Mouse (Mus musculus): ENCODE measurements around the gene Zfp978. TPM values are rescaled to one million over a fixed set of nuclear protein-coding genes. Genes with fewer than 3 reads are reported as not detected.
"Not testable (repeated sequence)": the region's sequence is repeated elsewhere in the genome, so short reads cannot be mapped to it uniquely, and the experiment has no call there.

Gene Zfp978
- 0.37 and 0.55 TPM in 2 replicates for polyA plus RNA-seq (2014; fragmentation: Nextera tagmentation; extraction: Ambion mirVana)

DNA sequence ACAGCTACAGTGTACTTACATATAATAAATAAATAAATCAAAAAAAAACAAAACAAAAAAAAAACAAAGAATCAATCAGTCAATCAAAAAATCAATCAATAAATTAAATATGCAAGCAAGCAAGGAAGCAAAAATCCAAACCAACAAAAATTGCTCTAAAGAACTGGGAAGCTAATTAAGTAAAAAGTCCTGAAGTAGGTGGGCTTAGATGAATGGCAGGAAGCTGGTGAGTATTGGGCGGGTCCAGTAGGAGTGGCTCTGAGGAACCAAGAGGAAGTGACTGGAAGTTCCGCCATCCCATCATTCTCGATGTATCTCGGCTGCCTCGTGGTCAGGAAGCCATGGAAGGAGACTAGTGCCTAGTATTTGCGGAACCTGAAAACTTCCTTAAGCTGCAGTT, at the start of gene Zfp978:
Gene Zfp978 (plus strand): TSS at position 301 of the 400 bp plus-strand sequence.
- not testable (repeated sequence) for H3K9me3 ChIP-seq (ENCODE audit: control insufficient read depth, low read length); H3K9ac ChIP-seq (ENCODE audit: low read depth, low read length); H3K4me3 ChIP-seq (ENCODE audit: low read depth, low read length); DNase-seq (ENCODE audit: low spot score); H3K4me1 ChIP-seq (replicated peaks; ENCODE audit: control insufficient read depth, insufficient read depth, low read length); H3K27ac ChIP-seq (ENCODE audit: low read depth, low read length); H3K36me3 ChIP-seq (ENCODE audit: control insufficient read depth, insufficient read depth, low read length); H3K4me2 ChIP-seq; ATAC-seq (replicated peaks; ENCODE audit: low FRiP score); H3K27me3 ChIP-seq (replicated peaks; ENCODE audit: control insufficient read depth, insufficient read depth, low read length)
- no CpG with 5 or more reads among the region's 6 CpGs for WGBS

DNA sequence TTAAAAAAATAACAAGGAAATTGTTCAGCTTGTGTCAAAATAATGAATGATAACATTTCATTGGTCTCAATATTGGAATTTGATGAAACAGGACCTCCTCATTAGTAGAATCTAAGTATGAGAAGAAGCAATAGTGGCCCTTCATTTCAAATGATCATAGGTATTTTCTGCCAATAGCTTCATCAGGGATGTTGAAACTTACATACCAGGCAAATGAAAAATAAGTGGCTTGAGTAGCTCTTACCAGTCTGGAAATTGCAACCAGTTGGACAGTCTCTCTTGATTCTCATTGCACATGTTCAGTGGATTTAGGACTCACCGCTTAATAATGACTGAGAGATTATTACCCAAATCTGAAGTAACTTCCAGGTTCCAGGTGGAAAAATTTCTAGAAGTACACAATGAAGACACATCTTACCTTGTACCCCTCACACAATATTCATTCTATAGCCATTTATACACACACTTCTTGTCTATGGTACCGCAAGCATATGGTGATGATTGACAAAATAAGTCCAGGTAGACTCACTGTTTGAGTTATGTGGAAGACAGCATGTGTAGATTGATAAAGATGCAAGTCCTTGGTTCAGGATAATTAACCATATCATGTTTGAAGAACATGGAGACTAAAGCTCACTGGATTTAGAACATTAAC, 25.9 kb upstream of the Zfp978 start:
- 83% methylated on average over 2 of the region's 2 CpGs for WGBS
- peaks cover 39% of the 10 kb centered on the region for H3K9me3 ChIP-seq (ENCODE audit: control insufficient read depth, low read length)

GRCm38 (mm10) chr4:147335691-147336367, 25.3 kb upstream of the Zfp978 start:
- H3K4me1 ChIP-seq (replicated peaks; ENCODE audit: control insufficient read depth, insufficient read depth, low read length); H3K4me3 ChIP-seq (ENCODE audit: low read depth, low read length); H3K36me3 ChIP-seq (ENCODE audit: control insufficient read depth, insufficient read depth, low read length); H3K9ac ChIP-seq (ENCODE audit: low read depth, low read length); H3K4me2 ChIP-seq; H3K27me3 ChIP-seq (replicated peaks; ENCODE audit: control insufficient read depth, insufficient read depth, low read length); H3K27ac ChIP-seq (ENCODE audit: low read depth, low read length): not testable (repeated sequence)
- DNase-seq (ENCODE audit: low spot score) (peak; percentile 32), ATAC-seq (replicated peaks; ENCODE audit: low FRiP score) (peak; percentile 46)
- WGBS, result 26% methylated on average over 1 of the region's 1 CpGs
- peaks cover 42% of the 10 kb centered on the region for H3K9me3 ChIP-seq (ENCODE audit: control insufficient read depth, low read length)

More for the DNA sequence above, 25.9 kb upstream of the Zfp978 start:
- H3K4me2 ChIP-seq; H3K27me3 ChIP-seq (replicated peaks; ENCODE audit: control insufficient read depth, insufficient read depth, low read length); H3K4me3 ChIP-seq (ENCODE audit: low read depth, low read length); H3K36me3 ChIP-seq (ENCODE audit: control insufficient read depth, insufficient read depth, low read length); H3K4me1 ChIP-seq (replicated peaks; ENCODE audit: control insufficient read depth, insufficient read depth, low read length); H3K9ac ChIP-seq (ENCODE audit: low read depth, low read length); H3K27ac ChIP-seq (ENCODE audit: low read depth, low read length): not testable (repeated sequence)
- DNase-seq (ENCODE audit: low spot score) (peak; percentile 8), ATAC-seq (replicated peaks; ENCODE audit: low FRiP score) (peak; percentile 39; the same call in 1 of the 2 replicates)

GRCm38 (mm10) chr4:147336368-147337195, 24.5 kb upstream of the Zfp978 start:
- not testable (repeated sequence) for H3K4me3 ChIP-seq (ENCODE audit: low read depth, low read length); H3K27me3 ChIP-seq (replicated peaks; ENCODE audit: control insufficient read depth, insufficient read depth, low read length); H3K4me1 ChIP-seq (replicated peaks; ENCODE audit: control insufficient read depth, insufficient read depth, low read length); H3K4me2 ChIP-seq; H3K9ac ChIP-seq (ENCODE audit: low read depth, low read length); H3K27ac ChIP-seq (ENCODE audit: low read depth, low read length); H3K36me3 ChIP-seq (ENCODE audit: control insufficient read depth, insufficient read depth, low read length)
- WGBS, result 61% methylated on average over 6 of the region's 6 CpGs
- peak; percentile 76 for ATAC-seq (replicated peaks; ENCODE audit: low FRiP score)
- peaks cover 43% of the 10 kb centered on the region for H3K9me3 ChIP-seq (ENCODE audit: control insufficient read depth, low read length)
- DNase-seq (ENCODE audit: low spot score), result peak; percentile 36

DNA sequence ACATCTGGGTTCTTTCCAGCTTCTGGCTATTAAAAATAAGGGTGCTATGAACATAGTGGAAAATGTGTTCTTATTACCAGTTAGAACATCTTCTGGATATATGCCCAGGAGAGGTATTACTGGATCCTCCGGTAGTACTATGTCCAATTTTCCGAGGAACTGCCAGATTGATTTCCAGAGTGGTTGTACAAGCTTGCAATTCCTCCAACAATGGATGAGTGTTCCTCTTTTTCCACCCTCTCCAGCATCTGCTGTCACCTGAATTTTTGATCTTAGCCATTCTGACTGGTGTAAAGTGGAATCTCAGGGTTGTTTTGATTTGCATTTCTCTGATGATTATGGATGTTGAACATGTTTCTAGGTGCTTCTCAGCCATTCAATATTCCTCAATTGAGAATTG, 23.6 kb upstream of the Zfp978 start:
- not testable (repeated sequence) for ATAC-seq (replicated peaks; ENCODE audit: low FRiP score); H3K9ac ChIP-seq (ENCODE audit: low read depth, low read length)

DNA sequence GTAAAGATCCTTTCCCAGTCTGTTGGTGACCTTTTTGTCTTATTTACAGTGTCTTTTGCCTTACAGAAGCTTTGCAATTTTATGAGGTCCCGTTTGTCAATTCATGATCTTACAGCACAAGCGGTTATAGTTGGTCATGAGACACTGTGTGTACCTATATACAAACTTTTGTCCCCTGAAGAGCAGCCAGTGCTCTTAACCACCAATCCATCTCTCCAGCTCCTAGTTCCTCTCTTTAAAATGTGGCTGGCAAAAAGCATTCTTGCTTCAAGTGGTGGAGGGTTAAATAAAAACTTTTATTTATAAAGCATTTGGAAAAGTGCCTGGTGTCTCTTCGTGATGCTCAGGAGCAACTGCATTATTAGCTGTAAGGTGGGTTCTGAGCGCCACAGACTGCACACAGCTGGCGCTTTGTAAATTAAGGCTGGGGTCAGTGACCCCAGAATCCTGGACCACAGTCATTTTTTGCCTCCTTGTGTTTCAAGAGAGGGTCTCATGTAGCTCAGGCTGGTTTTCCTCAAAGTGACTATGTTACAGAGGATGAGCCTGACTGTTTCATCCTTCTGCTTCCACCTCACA, 23.0 kb upstream of the Zfp978 start:
- Histone ChIP-seq H3K36me3 (ENCODE audit: control insufficient read depth, insufficient read depth, low read length) (no peaks in the 10 kb centered on the region), H3K4me3 (ENCODE audit: low read depth, low read length) (no peak overlapping the region), H3K9ac (ENCODE audit: low read depth, low read length) (no peak overlapping the region), H3K9me3 (ENCODE audit: control insufficient read depth, low read length) (peaks cover 46% of the 10 kb centered on the region), H3K4me1 (replicated peaks; ENCODE audit: control insufficient read depth, insufficient read depth, low read length) (no peaks in the 10 kb centered on the region), H3K27ac (ENCODE audit: low read depth, low read length) (no peak overlapping the region), H3K27me3 (replicated peaks; ENCODE audit: control insufficient read depth, insufficient read depth, low read length) (no peaks in the 10 kb centered on the region), H3K4me2 (no peak overlapping the region)
- 69% methylated on average over 5 of the region's 5 CpGs for WGBS
- DNase-seq (ENCODE audit: low spot score) (peak; percentile 35), ATAC-seq (replicated peaks; ENCODE audit: low FRiP score) (peak; percentile 47)

More for the DNA sequence above, 23.6 kb upstream of the Zfp978 start:
- H3K4me3 ChIP-seq (ENCODE audit: low read depth, low read length); H3K4me1 ChIP-seq (replicated peaks; ENCODE audit: control insufficient read depth, insufficient read depth, low read length); H3K27me3 ChIP-seq (replicated peaks; ENCODE audit: control insufficient read depth, insufficient read depth, low read length); H3K27ac ChIP-seq (ENCODE audit: low read depth, low read length); H3K4me2 ChIP-seq; H3K36me3 ChIP-seq (ENCODE audit: control insufficient read depth, insufficient read depth, low read length): not testable (repeated sequence)
- H3K9me3 ChIP-seq (ENCODE audit: control insufficient read depth, low read length), result peaks cover 43% of the 10 kb centered on the region
- 83% methylated on average over 2 of the region's 2 CpGs for WGBS
- peak; percentile 7 for DNase-seq (ENCODE audit: low spot score)

DNA sequence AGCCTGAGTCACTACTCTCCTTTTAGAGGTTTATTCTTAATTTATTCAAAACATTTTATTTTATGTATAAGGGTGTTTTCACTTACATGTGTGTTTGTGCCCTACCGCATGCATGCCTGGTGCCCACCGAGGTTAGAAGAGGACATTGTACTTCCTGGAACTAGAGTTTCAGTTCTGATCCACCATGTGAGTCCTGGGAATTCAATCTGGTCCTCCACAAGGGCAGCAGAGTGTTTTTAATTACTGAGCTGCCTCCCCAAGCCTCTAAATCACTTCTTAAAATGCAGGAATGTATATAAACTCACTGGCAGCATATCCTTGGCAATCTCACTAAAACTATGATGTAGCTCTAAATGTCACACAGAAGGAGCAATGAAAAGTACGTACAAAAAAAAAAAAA, 22.4 kb upstream of the Zfp978 start:
- not testable (repeated sequence) for H3K4me1 ChIP-seq (replicated peaks; ENCODE audit: control insufficient read depth, insufficient read depth, low read length)
- peaks cover 52% of the 10 kb centered on the region for H3K9me3 ChIP-seq (ENCODE audit: control insufficient read depth, low read length)
- peak; percentile 7 for DNase-seq (ENCODE audit: low spot score)

GRCm38 (mm10) chr4:147339601-147340219, 21.4 kb upstream of the Zfp978 start:
- H3K9ac ChIP-seq (ENCODE audit: low read depth, low read length); H3K4me1 ChIP-seq (replicated peaks; ENCODE audit: control insufficient read depth, insufficient read depth, low read length); ATAC-seq (replicated peaks; ENCODE audit: low FRiP score); H3K36me3 ChIP-seq (ENCODE audit: control insufficient read depth, insufficient read depth, low read length); H3K4me2 ChIP-seq; H3K27me3 ChIP-seq (replicated peaks; ENCODE audit: control insufficient read depth, insufficient read depth, low read length); H3K4me3 ChIP-seq (ENCODE audit: low read depth, low read length); H3K27ac ChIP-seq (ENCODE audit: low read depth, low read length): not testable (repeated sequence)
- peak; percentile 25 for DNase-seq (ENCODE audit: low spot score)
- H3K9me3 ChIP-seq (ENCODE audit: control insufficient read depth, low read length), result peaks cover 55% of the 10 kb centered on the region
- 66% methylated on average over 7 of the region's 7 CpGs for WGBS

More for the DNA sequence above, 22.4 kb upstream of the Zfp978 start:
- H3K27ac ChIP-seq (ENCODE audit: low read depth, low read length); H3K4me3 ChIP-seq (ENCODE audit: low read depth, low read length); H3K36me3 ChIP-seq (ENCODE audit: control insufficient read depth, insufficient read depth, low read length); H3K4me2 ChIP-seq; ATAC-seq (replicated peaks; ENCODE audit: low FRiP score); H3K9ac ChIP-seq (ENCODE audit: low read depth, low read length); H3K27me3 ChIP-seq (replicated peaks; ENCODE audit: control insufficient read depth, insufficient read depth, low read length): not testable (repeated sequence)
- 71% methylated on average over 3 of the region's 3 CpGs for WGBS

All from liver, embryonic 11.5 days (tissue).